Mouse (Mus musculus) forebrain, postnatal 0 days (tissue): Measurements from ENCODE around the gene Zfyve21. TPM values are rescaled to one million over a fixed set of nuclear protein-coding genes. Genes with fewer than 3 reads are reported as not detected.

Experiments used
- ATAC-seq: fragments of 200-750 bp; cut with Nextera tagmentation; 2 replicates; pipeline ENCODE4 v1.8.0; 2017; ENCODE audit warnings: mild to moderate bottlenecking, moderate library complexity
- DNase-seq: peaks from one replicate; pipeline ENCODE4 v3.0.0-alpha.2; 2015
- H3K27ac ChIP-seq: fragments of 300-500 bp; sonication (generic); 2 replicates; pipeline ENCODE4 v1.5.1; 2014; ENCODE audit warnings: low read depth, mild to moderate bottlenecking, antibody characterized with exemption, low read length, moderate library complexity, mixed read lengths
- H3K27me3 ChIP-seq: fragments of 300-500 bp; sonication (generic); 2 replicates; pipeline ENCODE4 v1.6.1; 2014; ENCODE audit warnings: mild to moderate bottlenecking, low read length, mixed read lengths; ENCODE audit not compliant: insufficient read depth
- H3K36me3 ChIP-seq: fragments of 300-500 bp; sonication (generic); 2 replicates; pipeline ENCODE4 v1.6.1; 2014; ENCODE audit warnings: mild to moderate bottlenecking, moderate library complexity; ENCODE audit not compliant: insufficient read depth
- H3K4me1 ChIP-seq: fragments of 300-500 bp; sonication (generic); 2 replicates; pipeline ENCODE4 v1.6.1; 2014; ENCODE audit warnings: antibody characterized with exemption; ENCODE audit not compliant: insufficient read depth
- H3K4me2 ChIP-seq: fragments of 300-500 bp; sonication (generic); 2 replicates; pipeline ENCODE4 v1.6.1; 2014; ENCODE audit warnings: low read depth, mild to moderate bottlenecking, moderate library complexity
- H3K4me3 ChIP-seq: fragments of 300-500 bp; sonication (generic); 2 replicates; pipeline ENCODE4 v1.5.1; 2014; ENCODE audit warnings: low read depth, low read length, mixed read lengths
- H3K9ac ChIP-seq: fragments of 300-500 bp; sonication (generic); 2 replicates; pipeline ENCODE4 v1.6.1; 2014; ENCODE audit warnings: mild to moderate bottlenecking
- H3K9me3 ChIP-seq: fragments of 300-500 bp; sonication (generic); 2 replicates; pipeline ENCODE4 v1.6.1; 2016; ENCODE audit warnings: low read length
- CTCF ChIP-seq: sonication (generic); IDR thresholded peaks from 2 replicates; pipeline ENCODE4 v1.5.1; 2016; ENCODE audit warnings: antibody characterized with exemption, control low read depth, low read depth
- WGBS: fragments of 180-500 bp; shearing (Covaris S2); extraction: QIAGEN DNeasy Blood & Tissue Kit; methylation state at CpG from one replicate; pipeline ENCODE4 v1.1.7; 2014; 5-methylcytosine and 5-hydroxymethylcytosine counted together
- polyA plus RNA-seq: library from polyadenylated mRNA; unstranded; fragments of >200 nt; fragmentation: Nextera tagmentation; extraction: Ambion mirVana; gene quantifications from 2 replicates; pipeline ENCODE4 v1.2.1, GENCODE M21; 2015
- total RNA-seq: library from RNA; depleted of rRNA; stranded (reverse); fragments of >200 nt; gene quantifications from 2 replicates; pipeline ENCODE4 v1.2.3, GENCODE M21; 2014

The Zfyve21 gene
- total and polyA plus RNA-seq, 2 experiments from 2014 or later = 21.2 to 29.5 TPM

GRCm38 (mm10) chr12:111770651-111771050 is 43.3 kb upstream of the Zfyve21 start:
- TF ChIP-seq CTCF = no peak
- DNase-seq (no peak), ATAC-seq (no peak)
- Histone ChIP-seq H3K9me3 (no peaks in the 10 kb centered on the region), H3K27ac (no peak overlapping the region), H3K9ac (no peak overlapping the region), H3K4me3 (no peak overlapping the region), H3K36me3 (peaks cover 38% of the 10 kb centered on the region), H3K4me2 (no peak overlapping the region), H3K4me1 (peaks cover 11% of the 10 kb centered on the region; the same call in 1 of the 2 replicates), H3K27me3 (no peaks in the 10 kb centered on the region)
- WGBS = 92% methylated on average over 10 of the region's 10 CpGs

- no peaks in the 10 kb centered on the region for H3K27me3 ChIP-seq
- 94% methylated on average over 16 of the region's 16 CpGs for WGBS
- TF ChIP-seq CTCF = no peak
- ATAC-seq = no peak
- no peak overlapping the region for H3K9ac ChIP-seq
- 0 out of 2 replicates have a peak, but pooled peaks cover 4% of the 10 kb centered on the region for H3K4me1 ChIP-seq
- no peaks in the 10 kb centered on the region for H3K9me3 ChIP-seq
- no peak for DNase-seq
- H3K36me3 ChIP-seq = peaks cover 71% of the 10 kb centered on the region
- H3K27ac ChIP-seq = no peak overlapping the region
- no peak overlapping the region for H3K4me3 ChIP-seq
- no peak overlapping the region for H3K4me2 ChIP-seq
These were observed 39.8 kb upstream of the Zfyve21 start for GRCm38 (mm10) chr12:111774156-111774555.

GRCm38 (mm10) chr12:111774845-111775244 is 39.1 kb upstream of the Zfyve21 start:
- Histone ChIP-seq H3K9ac (no peak overlapping the region), H3K4me2 (no peak overlapping the region), H3K27ac (no peak overlapping the region), H3K4me1 (no peaks in the 10 kb centered on the region), H3K9me3 (no peaks in the 10 kb centered on the region), H3K36me3 (peaks cover 78% of the 10 kb centered on the region), H3K4me3 (no peak overlapping the region), H3K27me3 (no peaks in the 10 kb centered on the region)
- WGBS = 83% methylated on average over 15 of the region's 15 CpGs
- ATAC-seq = no peak
- TF ChIP-seq CTCF = no peak
- no peak for DNase-seq

DNA sequence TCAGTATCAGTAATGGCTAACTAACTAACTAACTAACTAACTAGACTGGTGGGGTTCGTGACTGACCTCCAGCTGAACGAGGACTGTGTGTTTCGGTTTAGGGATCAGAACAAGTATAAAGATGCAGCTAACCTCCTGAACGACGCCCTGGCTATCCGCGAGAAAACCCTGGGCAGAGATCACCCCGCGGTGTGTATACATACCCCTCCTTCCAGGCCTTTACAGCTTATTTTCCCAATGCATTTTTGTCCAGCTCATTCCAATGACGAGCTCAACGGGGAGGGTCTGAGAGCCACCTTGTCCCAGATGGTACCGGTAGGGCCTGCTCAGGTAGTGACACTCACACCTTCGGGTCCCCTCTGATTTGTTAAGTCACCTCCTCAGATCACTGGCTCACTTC is 36.1 kb upstream of the Zfyve21 start:
- WGBS = 93% methylated on average over 13 of the region's 13 CpGs
- DNase-seq = no peak
- no peak for TF ChIP-seq CTCF

DNA sequence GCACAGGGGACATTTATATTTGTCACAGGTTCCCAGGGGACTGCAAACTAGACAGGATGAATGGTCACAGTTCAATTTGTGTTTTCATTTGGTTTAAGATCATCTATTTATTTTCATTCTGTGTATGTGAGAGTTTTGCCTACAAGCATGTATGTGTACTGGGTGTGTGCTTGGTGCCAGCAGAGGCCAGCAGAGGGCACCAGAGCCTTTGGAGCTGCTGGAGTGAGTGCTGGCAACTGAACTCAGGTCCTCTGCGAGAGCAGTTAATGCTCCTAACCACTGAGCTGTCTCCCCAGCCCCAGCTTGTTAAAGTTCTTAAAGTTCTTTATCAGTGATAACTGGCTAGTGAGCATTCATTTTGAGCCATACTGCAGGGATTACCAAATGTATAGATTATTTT is 34.4 kb upstream of the Zfyve21 start:
- DNase-seq (no peak), ATAC-seq (no peak)
- Histone ChIP-seq H3K9ac (no peak overlapping the region), H3K27ac (no peak overlapping the region), H3K4me3 (no peak overlapping the region), H3K4me2 (no peak overlapping the region), H3K9me3 (no peaks in the 10 kb centered on the region), H3K36me3 (peaks cover 95% of the 10 kb centered on the region), H3K27me3 (no peaks in the 10 kb centered on the region), H3K4me1 (no peaks in the 10 kb centered on the region)
- 93% methylated on average over 1 of the region's 1 CpGs for WGBS
- no peak for TF ChIP-seq CTCF

More for the DNA sequence above, 36.1 kb upstream of the Zfyve21 start:
- H3K4me3 ChIP-seq = no peak overlapping the region
- no peaks in the 10 kb centered on the region for H3K27me3 ChIP-seq
- no peaks in the 10 kb centered on the region for H3K4me1 ChIP-seq
- no peak overlapping the region for H3K4me2 ChIP-seq
- peaks cover 97% of the 10 kb centered on the region for H3K36me3 ChIP-seq
- no peak for ATAC-seq
- H3K9me3 ChIP-seq = no peaks in the 10 kb centered on the region
- H3K9ac ChIP-seq = no peak overlapping the region
- H3K27ac ChIP-seq = no peak overlapping the region

- H3K36me3 ChIP-seq = peaks cover 91% of the 10 kb centered on the region
- ATAC-seq = no peak
- no peak overlapping the region for H3K27ac ChIP-seq
- WGBS = 70% methylated on average over 14 of the region's 15 CpGs
- TF ChIP-seq CTCF = no peak
- no peak overlapping the region for H3K4me2 ChIP-seq
- no peaks in the 10 kb centered on the region for H3K4me1 ChIP-seq
- H3K9me3 ChIP-seq = no peaks in the 10 kb centered on the region
- H3K4me3 ChIP-seq = no peak overlapping the region
- H3K27me3 ChIP-seq = no peaks in the 10 kb centered on the region
- no peak for DNase-seq
- H3K9ac ChIP-seq = no peak overlapping the region
These were observed 28.8 kb upstream of the Zfyve21 start for GRCm38 (mm10) chr12:111785174-111785573.

- TF ChIP-seq CTCF = no peak
- no peak for ATAC-seq
- Histone ChIP-seq H3K27me3 (no peaks in the 10 kb centered on the region), H3K9ac (no peak overlapping the region), H3K4me2 (no peak overlapping the region), H3K27ac (no peak overlapping the region), H3K9me3 (no peaks in the 10 kb centered on the region), H3K36me3 (peaks cover 85% of the 10 kb centered on the region), H3K4me3 (no peak overlapping the region), H3K4me1 (no peaks in the 10 kb centered on the region)
- no peak for DNase-seq
- WGBS = 92% methylated on average over 6 of the region's 6 CpGs
These were observed 27.0 kb upstream of the Zfyve21 start for GRCm38 (mm10) chr12:111787015-111787414.
